Mouse (Mus musculus) hindbrain, embryonic 13.5 days (tissue): Measurements from ENCODE around the gene Hs3st4. TPM values are rescaled to one million over a fixed set of nuclear protein-coding genes. Genes with fewer than 3 reads are reported as not detected.

Source experiments
- ATAC-seq: fragments of 200-750 bp; cut with Nextera tagmentation; 2 replicates; pipeline ENCODE4 v1.8.0; 2017; ENCODE audit warnings: moderate TSS enrichment; ENCODE audit not compliant: low FRiP score
- H3K27ac ChIP-seq: fragments of 300-500 bp; sonication (generic); 2 replicates; pipeline ENCODE4 v1.5.1; 2015; ENCODE audit warnings: inconsistent platforms, mild to moderate bottlenecking, moderate library complexity
- H3K27me3 ChIP-seq: fragments of 300-500 bp; sonication (generic); 2 replicates; pipeline ENCODE4 v1.6.1; 2015; ENCODE audit warnings: mild to moderate bottlenecking, inconsistent platforms
- H3K36me3 ChIP-seq: fragments of 300-500 bp; sonication (generic); 2 replicates; pipeline ENCODE4 v1.6.1; 2015; ENCODE audit warnings: mild to moderate bottlenecking, inconsistent platforms
- H3K4me1 ChIP-seq: fragments of 300-500 bp; sonication (generic); replicated peaks from 2 replicates; pipeline ENCODE4 v1.6.1; 2015; ENCODE audit warnings: inconsistent platforms
- H3K4me2 ChIP-seq: fragments of 300-500 bp; sonication (generic); 2 replicates; pipeline ENCODE4 v1.6.1; 2015; ENCODE audit warnings: inconsistent platforms, mild to moderate bottlenecking, moderate library complexity
- H3K4me3 ChIP-seq: fragments of 300-500 bp; sonication (generic); 2 replicates; pipeline ENCODE4 v1.5.1; 2015; ENCODE audit warnings: mild to moderate bottlenecking, inconsistent platforms
- H3K9ac ChIP-seq: fragments of 300-500 bp; sonication (generic); 2 replicates; pipeline ENCODE4 v1.6.1; 2015; ENCODE audit warnings: mild to moderate bottlenecking, inconsistent platforms
- H3K9me3 ChIP-seq: fragments of 300-500 bp; sonication (generic); 2 replicates; pipeline ENCODE4 v1.6.1; 2016; ENCODE audit warnings: inconsistent platforms
- WGBS: fragments of 180-500 bp; shearing (Covaris S2); methylation state at CpG from one replicate; pipeline ENCODE4 v1.1.7; 2015; 5-methylcytosine and 5-hydroxymethylcytosine counted together
- polyA plus RNA-seq: library from polyadenylated mRNA; unstranded; fragments of >200 nt; fragmentation: Nextera tagmentation; extraction: Ambion mirVana; gene quantifications from 2 replicates; pipeline ENCODE4 v1.2.1, GENCODE M21; 2015

The Hs3st4 gene
- polyA plus RNA-seq, 1 experiment from 2014 or later: 4.5 TPM

- Histone ChIP-seq H3K4me2 (no peak overlapping the region), H3K4me3 (no peak overlapping the region), H3K36me3 (no peaks in the 10 kb centered on the region), H3K27ac (no peak overlapping the region), H3K27me3 (no peaks in the 10 kb centered on the region), H3K4me1 (no peaks in the 10 kb centered on the region), H3K9ac (no peak overlapping the region), H3K9me3 (no peaks in the 10 kb centered on the region)
- WGBS: 68% methylated on average over 2 of the region's 2 CpGs
- no peak for ATAC-seq
Observed at GRCm38 (mm10) chr7:124150901-124151300, 168.2 kb downstream of the Hs3st4 start.

GRCm38 (mm10) chr7:124163301-124163700 is 180.6 kb downstream of the Hs3st4 start:
- H3K9ac ChIP-seq: no peak overlapping the region
- H3K27ac ChIP-seq: no peak overlapping the region
- H3K4me3 ChIP-seq: no peak overlapping the region
- no peaks in the 10 kb centered on the region for H3K9me3 ChIP-seq
- H3K4me2 ChIP-seq: no peak overlapping the region
- no peaks in the 10 kb centered on the region for H3K27me3 ChIP-seq
- no peaks in the 10 kb centered on the region for H3K36me3 ChIP-seq
- WGBS: 95% methylated on average over 1 of the region's 1 CpGs
- peaks cover 3% of the 10 kb centered on the region; the same call in 1 of the 2 replicates for H3K4me1 ChIP-seq
- no peak for ATAC-seq

- no peak for ATAC-seq
Observed at GRCm38 (mm10) chr7:124166229-124166628, 183.6 kb downstream of the Hs3st4 start.

GRCm38 (mm10) chr7:124168796-124169195 is 186.1 kb downstream of the Hs3st4 start:
- no peak overlapping the region for H3K4me3 ChIP-seq
- H3K4me2 ChIP-seq: no peak overlapping the region
- H3K27me3 ChIP-seq: no peaks in the 10 kb centered on the region
- no peaks in the 10 kb centered on the region for H3K9me3 ChIP-seq
- ATAC-seq: no peak
- no peak overlapping the region for H3K27ac ChIP-seq
- H3K36me3 ChIP-seq: no peaks in the 10 kb centered on the region
- WGBS: 93% methylated on average over 2 of the region's 2 CpGs
- peaks cover 3% of the 10 kb centered on the region; the same call in 1 of the 2 replicates for H3K4me1 ChIP-seq
- H3K9ac ChIP-seq: no peak overlapping the region

More at GRCm38 (mm10) chr7:124166229-124166628, 183.6 kb downstream of the Hs3st4 start:
- no peak overlapping the region for H3K4me2 ChIP-seq
- 70% methylated on average over 1 of the region's 1 CpGs for WGBS
- no peak overlapping the region for H3K4me3 ChIP-seq
- H3K9ac ChIP-seq: no peak overlapping the region
- no peak overlapping the region for H3K27ac ChIP-seq
- no peaks in the 10 kb centered on the region for H3K9me3 ChIP-seq
- H3K36me3 ChIP-seq: no peaks in the 10 kb centered on the region
- peaks cover 3% of the 10 kb centered on the region; the same call in 1 of the 2 replicates for H3K4me1 ChIP-seq
- no peaks in the 10 kb centered on the region for H3K27me3 ChIP-seq

- Histone ChIP-seq H3K9ac (no peak overlapping the region), H3K27me3 (no peaks in the 10 kb centered on the region), H3K9me3 (no peaks in the 10 kb centered on the region), H3K27ac (no peak overlapping the region), H3K4me2 (no peak overlapping the region), H3K36me3 (no peaks in the 10 kb centered on the region), H3K4me3 (no peak overlapping the region), H3K4me1 (peaks cover 3% of the 10 kb centered on the region; the same call in 1 of the 2 replicates)
- ATAC-seq: no peak
- 79% methylated on average over 2 of the region's 2 CpGs for WGBS
Observed at GRCm38 (mm10) chr7:124170001-124170400, 187.3 kb downstream of the Hs3st4 start.

- H3K9me3 ChIP-seq: no peaks in the 10 kb centered on the region
- no peak overlapping the region for H3K27ac ChIP-seq
- H3K4me1 ChIP-seq: no peaks in the 10 kb centered on the region
- no peak overlapping the region for H3K9ac ChIP-seq
- no peak overlapping the region for H3K4me2 ChIP-seq
- no peak for ATAC-seq
- no peaks in the 10 kb centered on the region for H3K36me3 ChIP-seq
- H3K4me3 ChIP-seq: no peak overlapping the region
- H3K27me3 ChIP-seq: no peaks in the 10 kb centered on the region
Observed at GRCm38 (mm10) chr7:124171992-124172391, 189.3 kb downstream of the Hs3st4 start.

- H3K36me3 ChIP-seq: no peaks in the 10 kb centered on the region
- no peak overlapping the region for H3K4me3 ChIP-seq
- no peaks in the 10 kb centered on the region for H3K27me3 ChIP-seq
- ATAC-seq: no peak
- H3K9me3 ChIP-seq: no peaks in the 10 kb centered on the region
- H3K27ac ChIP-seq: no peak overlapping the region
- H3K4me1 ChIP-seq: peaks cover 5% of the 10 kb centered on the region; the same call in 1 of the 2 replicates
- no peak overlapping the region for H3K4me2 ChIP-seq
- over 99% methylated on average over 3 of the region's 3 CpGs for WGBS
- H3K9ac ChIP-seq: no peak overlapping the region
Observed at GRCm38 (mm10) chr7:124180926-124181325, 198.3 kb downstream of the Hs3st4 start.

GRCm38 (mm10) chr7:124184693-124185092 is 202.0 kb downstream of the Hs3st4 start:
- H3K27me3 ChIP-seq: no peaks in the 10 kb centered on the region
- no peak overlapping the region for H3K4me2 ChIP-seq
- H3K4me3 ChIP-seq: no peak overlapping the region
- no peak for ATAC-seq
- 75% methylated on average over 1 of the region's 1 CpGs for WGBS
- H3K9me3 ChIP-seq: no peaks in the 10 kb centered on the region
- H3K27ac ChIP-seq: no peak overlapping the region
- H3K9ac ChIP-seq: no peak overlapping the region
- H3K4me1 ChIP-seq: peaks cover 5% of the 10 kb centered on the region; the same call in 1 of the 2 replicates
- H3K36me3 ChIP-seq: no peaks in the 10 kb centered on the region

- H3K9ac ChIP-seq: no peak overlapping the region
- no peaks in the 10 kb centered on the region for H3K36me3 ChIP-seq
- no peak for ATAC-seq
- H3K9me3 ChIP-seq: no peaks in the 10 kb centered on the region
- no peak overlapping the region for H3K27ac ChIP-seq
- H3K4me3 ChIP-seq: no peak overlapping the region
- H3K27me3 ChIP-seq: no peaks in the 10 kb centered on the region
- WGBS: 85% methylated on average over 6 of the region's 6 CpGs
- H3K4me2 ChIP-seq: no peak overlapping the region
- no peaks in the 10 kb centered on the region for H3K4me1 ChIP-seq
Observed at GRCm38 (mm10) chr7:124198811-124199570, 216.3 kb downstream of the Hs3st4 start.

- ATAC-seq: no peak
- H3K4me3 ChIP-seq: no peak overlapping the region
- no peak overlapping the region for H3K4me2 ChIP-seq
- H3K27ac ChIP-seq: no peak overlapping the region
- H3K36me3 ChIP-seq: no peaks in the 10 kb centered on the region
- peaks cover 10% of the 10 kb centered on the region for H3K4me1 ChIP-seq
- 100% methylated on average over 1 of the region's 1 CpGs for WGBS
- no peaks in the 10 kb centered on the region for H3K9me3 ChIP-seq
- no peak overlapping the region for H3K9ac ChIP-seq
- H3K27me3 ChIP-seq: no peaks in the 10 kb centered on the region
Observed at GRCm38 (mm10) chr7:124216921-124217320, 234.3 kb downstream of the Hs3st4 start.

- no peaks in the 10 kb centered on the region for H3K27me3 ChIP-seq
Observed at GRCm38 (mm10) chr7:124220556-124220955, 237.9 kb downstream of the Hs3st4 start.

GRCm38 (mm10) chr7:124237896-124238670 is 255.4 kb downstream of the Hs3st4 start:
- Histone ChIP-seq H3K27me3 (peaks cover 9% of the 10 kb centered on the region; the same call in 1 of the 2 replicates), H3K36me3 (no peaks in the 10 kb centered on the region), H3K9ac (no peak overlapping the region), H3K4me1 (peaks cover 24% of the 10 kb centered on the region), H3K9me3 (no peaks in the 10 kb centered on the region), H3K4me2 (no peak overlapping the region), H3K27ac (no peak overlapping the region), H3K4me3 (no peak overlapping the region)
- 87% methylated on average over 4 of the region's 4 CpGs for WGBS
- no peak for ATAC-seq

More at GRCm38 (mm10) chr7:124220556-124220955, 237.9 kb downstream of the Hs3st4 start:
- Histone ChIP-seq H3K4me2 (no peak overlapping the region), H3K27ac (no peak overlapping the region), H3K9me3 (no peaks in the 10 kb centered on the region), H3K36me3 (no peaks in the 10 kb centered on the region), H3K9ac (no peak overlapping the region), H3K4me3 (no peak overlapping the region), H3K4me1 (peaks cover 10% of the 10 kb centered on the region)
- 66% methylated on average over 10 of the region's 10 CpGs for WGBS
- ATAC-seq: no peak
